Mouse (Mus musculus) effector memory CD4-positive, alpha-beta T cell, adult 5 months (primary cell): Measurements from ENCODE around the gene Lgalsl. TPM values are rescaled to one million over a fixed set of nuclear protein-coding genes. Genes with fewer than 3 reads are reported as not detected.

Experiments used
- polyA plus RNA-seq: library from polyadenylated mRNA; unstranded; fragments of 100-300 nt; shearing (Covaris generic); gene quantifications from one replicate; pipeline ENCODE4 v1.2.1, GENCODE M21; 2017

Lgalsl gene
- polyA plus RNA-seq: 8.8 TPM

DNA sequence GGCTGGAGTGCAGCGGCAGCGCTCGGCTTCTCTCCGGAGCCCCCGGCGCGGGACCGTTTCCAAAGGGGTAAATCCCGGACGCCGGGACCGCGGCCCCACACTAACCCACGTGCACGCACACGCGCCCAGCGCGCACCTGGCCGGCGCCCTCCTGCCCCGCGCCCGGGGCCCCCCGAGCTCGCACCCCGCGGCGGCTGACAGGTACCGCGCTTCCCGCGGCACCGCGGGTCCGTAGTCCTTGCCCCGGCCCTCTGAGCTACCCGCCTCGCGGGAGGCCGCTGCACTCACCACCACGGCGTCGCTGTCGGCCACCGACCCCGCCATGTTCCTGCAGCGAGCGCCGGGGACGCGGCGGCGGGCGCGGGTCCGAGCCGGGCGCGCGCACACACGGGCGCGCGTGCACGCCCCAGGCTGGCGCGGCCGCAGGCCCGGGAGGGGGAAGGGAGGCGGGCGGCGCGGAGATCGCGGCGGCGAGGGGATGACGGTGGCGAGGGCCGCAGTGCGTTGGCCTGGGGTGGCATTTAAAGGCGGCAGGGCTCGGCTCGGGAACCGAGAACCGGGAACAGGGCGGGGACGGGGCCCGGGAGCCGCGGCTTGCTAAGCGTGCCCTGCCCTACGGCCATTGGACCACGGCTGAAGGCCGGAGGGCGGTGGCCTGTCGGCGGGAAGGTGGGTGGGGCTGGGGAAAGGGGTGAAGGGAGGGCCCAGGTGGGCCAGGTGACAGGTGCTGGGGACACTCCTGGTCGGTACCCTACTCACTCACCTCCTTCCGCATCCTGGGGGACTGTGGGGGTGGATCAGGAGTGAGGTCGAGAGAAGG is at the start of gene Lgalsl:
Gene Lgalsl (minus strand): TSS at position 371 of the 820 bp plus-strand sequence.

Other genes with a start within 250 kb of the Lgalsl start
- 55.1 TPM for gene Aftph, start 89.5 kb downstream of the Lgalsl start, polyA plus RNA-seq